In the genomic region with DNA sequence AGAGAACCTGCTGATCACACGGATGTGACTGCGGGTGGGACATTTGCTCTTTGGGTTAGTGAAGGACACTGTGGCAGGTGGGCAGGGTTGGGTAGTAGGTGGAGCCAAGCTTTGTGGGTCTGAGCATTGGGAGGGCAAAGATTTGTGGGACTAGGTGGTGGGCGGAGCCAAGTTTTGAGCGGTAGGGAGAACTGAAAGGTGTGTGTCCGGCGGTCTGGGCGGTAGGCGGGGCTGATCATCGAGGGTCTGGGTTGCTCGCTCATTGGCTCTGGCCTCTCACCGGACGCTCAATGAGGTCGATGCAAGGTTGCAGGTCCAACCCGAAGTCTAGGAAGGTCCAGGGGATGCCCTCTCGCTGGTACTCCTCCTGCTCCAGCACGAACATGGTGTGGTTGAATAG, we compare ENCODE assay signal across 14 mouse cellular contexts. TPM values are rescaled to one million over a fixed set of nuclear protein-coding genes. Genes with fewer than 3 reads are reported as not detected.
DNase-seq lines count a peak whose midpoint lies in the region; ATAC-seq and TF ChIP-seq lines count a peak whose summit lies in the region.
"Had no signal": no experiment of that assay in that cellular context is flagged by ENCODE, and none has a peak within 500 bp of the region (broad histone marks: within the 10 kb centered on the region; RNA-seq: fewer than 3 reads in every experiment).

No protein-coding gene starts in this region.

- ATAC-seq in liver, embryonic 12.5 days = 0 out of 2 replicates have a peak, but pooled peaks have one; percentile 21
- ATAC-seq in liver, postnatal 0 days = no peak
- no peak for ATAC-seq in embryonic facial prominence, embryonic 11.5 days (replicated peaks; ENCODE audit: insufficient number of reproducible peaks, low FRiP score, low TSS enrichment, low read depth)
- no peak for ATAC-seq in hindbrain, embryonic 16.5 days
- no peak for ATAC-seq in neural tube, embryonic 15.5 days (ENCODE audit: low FRiP score)

- no peaks in the 10 kb centered on the region for H3K9me3 ChIP-seq in liver, embryonic 12.5 days (replicated peaks)
- no peaks in the 10 kb centered on the region for H3K9me3 ChIP-seq in liver, postnatal 0 days (ENCODE audit: low read length)
- H3K9me3 ChIP-seq in embryonic facial prominence, embryonic 11.5 days (replicated peaks; ENCODE audit: control insufficient read depth, low read length) = no peaks in the 10 kb centered on the region
- no peaks in the 10 kb centered on the region for H3K9me3 ChIP-seq in hindbrain, embryonic 16.5 days (ENCODE audit: control insufficient read depth, low read length)
- no peaks in the 10 kb centered on the region for H3K9me3 ChIP-seq in neural tube, embryonic 15.5 days (replicated peaks)
- H3K9me3 ChIP-seq: heart, embryonic 13.5 days had no signal

- peak overlapping the region; percentile 13; the same call in 1 of the 2 replicates for H3K4me2 ChIP-seq in liver, embryonic 12.5 days
- no peak overlapping the region for H3K4me2 ChIP-seq in liver, postnatal 0 days (ENCODE audit: low read depth, low read length)
- H3K4me2 ChIP-seq in embryonic facial prominence, embryonic 11.5 days (ENCODE audit: low read depth, low read length) = peak overlapping the region; percentile 10; the same call in 1 of the 2 replicates
- peak overlapping the region; percentile 28 for H3K4me2 ChIP-seq in hindbrain, embryonic 16.5 days (ENCODE audit: low read length)
- peak overlapping the region; percentile 41 for H3K4me2 ChIP-seq in neural tube, embryonic 15.5 days
- H3K4me2 ChIP-seq: heart, embryonic 13.5 days had no signal

- no peaks in the 10 kb centered on the region for H3K36me3 ChIP-seq in liver, embryonic 12.5 days
- H3K36me3 ChIP-seq in liver, postnatal 0 days (replicated peaks; ENCODE audit: insufficient read depth, low read length) = no peaks in the 10 kb centered on the region
- no peaks in the 10 kb centered on the region for H3K36me3 ChIP-seq in embryonic facial prominence, embryonic 11.5 days (replicated peaks; ENCODE audit: control insufficient read depth, insufficient read depth, low read depth, low read length)
- H3K36me3 ChIP-seq in hindbrain, embryonic 16.5 days (ENCODE audit: control insufficient read depth, insufficient read depth, low read length) = no peaks in the 10 kb centered on the region
- no peaks in the 10 kb centered on the region for H3K36me3 ChIP-seq in neural tube, embryonic 15.5 days
- H3K36me3 ChIP-seq: heart, embryonic 13.5 days had no signal

- H3K27me3 ChIP-seq in liver, embryonic 12.5 days (replicated peaks) = peaks cover 79% of the 10 kb centered on the region
- peaks cover 38% of the 10 kb centered on the region; the same call in 1 of the 2 replicates for H3K27me3 ChIP-seq in liver, postnatal 0 days (ENCODE audit: insufficient read depth, low read length)
- peaks cover 31% of the 10 kb centered on the region for H3K27me3 ChIP-seq in embryonic facial prominence, embryonic 11.5 days (ENCODE audit: control insufficient read depth, insufficient read depth, low read length)
- H3K27me3 ChIP-seq in hindbrain, embryonic 16.5 days (replicated peaks; ENCODE audit: control insufficient read depth, insufficient read depth, low read length) = peaks cover 30% of the 10 kb centered on the region
- peaks cover 54% of the 10 kb centered on the region for H3K27me3 ChIP-seq in neural tube, embryonic 15.5 days (replicated peaks)

- DNase-seq in liver, postnatal 0 days = no peak
- no peak for DNase-seq in embryonic facial prominence, embryonic 11.5 days (ENCODE audit: low spot score)
- DNase-seq in T-cell, adult 2 months (ENCODE audit: low spot score) = no peak
- DNase-seq in embryo, embryonic 11 days = no peak
- DNase-seq in adipocyte (ENCODE audit: low spot score) = no peak
- DNase-seq: adrenal gland, postnatal 14 days; cerebellum, adult 2 months; kidney, adult 18-20 months; lung, postnatal 10 days; spleen, adult 18-20 months had no signal

- H3K27ac ChIP-seq in liver, embryonic 12.5 days = no peak overlapping the region
- no peak overlapping the region for H3K27ac ChIP-seq in liver, postnatal 0 days (ENCODE audit: low read depth)
- H3K27ac ChIP-seq in embryonic facial prominence, embryonic 11.5 days (replicated peaks; ENCODE audit: low read depth, low read length) = no peak overlapping the region
- H3K27ac ChIP-seq in hindbrain, embryonic 16.5 days (ENCODE audit: low read depth, low read length) = no peak overlapping the region
- H3K27ac ChIP-seq in neural tube, embryonic 15.5 days (replicated peaks) = no peak overlapping the region
- H3K27ac ChIP-seq: heart, embryonic 13.5 days had no signal

- no peak for TF ChIP-seq CTCF in liver, postnatal 0 days (IDR thresholded peaks at IDR 0.05; ENCODE audit: low read depth)

- no peak for TF ChIP-seq EP300 in liver, postnatal 0 days (IDR thresholded peaks at IDR 0.05; ENCODE audit: low read depth)

- H3K4me3 ChIP-seq in liver, embryonic 12.5 days = no peak overlapping the region
- no peak overlapping the region for H3K4me3 ChIP-seq in liver, postnatal 0 days (ENCODE audit: low read depth, low read length)
- no peak overlapping the region for H3K4me3 ChIP-seq in embryonic facial prominence, embryonic 11.5 days (ENCODE audit: low read depth, low read length)
- H3K4me3 ChIP-seq in hindbrain, embryonic 16.5 days (ENCODE audit: low read length) = peak overlapping the region; percentile 10; the same call in 1 of the 2 replicates
- H3K4me3 ChIP-seq in neural tube, embryonic 15.5 days (replicated peaks) = no peak overlapping the region; the same call in 1 of the 2 replicates
- H3K4me3 ChIP-seq: heart, embryonic 13.5 days had no signal

- no peaks in the 10 kb centered on the region for H3K4me1 ChIP-seq in liver, embryonic 12.5 days
- no peaks in the 10 kb centered on the region for H3K4me1 ChIP-seq in liver, postnatal 0 days (ENCODE audit: insufficient read depth)
- no peaks in the 10 kb centered on the region for H3K4me1 ChIP-seq in embryonic facial prominence, embryonic 11.5 days (ENCODE audit: control insufficient read depth, insufficient read depth, low read length)
- no peaks in the 10 kb centered on the region for H3K4me1 ChIP-seq in hindbrain, embryonic 16.5 days (ENCODE audit: control insufficient read depth, insufficient read depth, low read depth, low read length)
- 0 out of 2 replicates have a peak, but pooled peaks cover 7% of the 10 kb centered on the region for H3K4me1 ChIP-seq in neural tube, embryonic 15.5 days
- H3K4me1 ChIP-seq: heart, embryonic 13.5 days had no signal

- no peak overlapping the region for H3K9ac ChIP-seq in liver, embryonic 12.5 days
- no peak overlapping the region for H3K9ac ChIP-seq in liver, postnatal 0 days (replicated peaks)
- no peak overlapping the region for H3K9ac ChIP-seq in embryonic facial prominence, embryonic 11.5 days (replicated peaks; ENCODE audit: low read length)
- no peak overlapping the region for H3K9ac ChIP-seq in hindbrain, embryonic 16.5 days (ENCODE audit: low read depth, low read length)
- H3K9ac ChIP-seq in neural tube, embryonic 15.5 days (replicated peaks) = no peak overlapping the region
- H3K9ac ChIP-seq: heart, embryonic 13.5 days had no signal

- 3% methylated on average over 16 of the region's 16 CpGs for WGBS in liver, embryonic 12.5 days (ENCODE audit: insufficient replicate concordance)
- WGBS in liver, postnatal 0 days (ENCODE audit: insufficient replicate concordance) = 5% methylated on average over 16 of the region's 16 CpGs
- 5% methylated on average over 16 of the region's 16 CpGs for WGBS in embryonic facial prominence, embryonic 11.5 days
- 4% methylated on average over 16 of the region's 16 CpGs for WGBS in hindbrain, embryonic 16.5 days
- WGBS in neural tube, embryonic 15.5 days = 7% methylated on average over 16 of the region's 16 CpGs

RNA-seq across cellular contexts. Expression of a gene that starts 32.0 kb away (rescaled TPM):
- polyA plus RNA-seq in liver, embryonic 12.5 days (2016; fragmentation: Nextera tagmentation; extraction: Ambion mirVana) = 0.13 and 0.35 TPM in 2 replicates
- 1.5 and 2.1 TPM in 2 replicates for polyA plus RNA-seq in liver, postnatal 0 days (2015; fragmentation: Nextera tagmentation; extraction: Ambion mirVana)
- polyA plus RNA-seq in embryonic facial prominence, embryonic 11.5 days (2014; fragmentation: Nextera tagmentation; extraction: Ambion mirVana) = 2.1 and 4.5 TPM in 2 replicates
- polyA plus RNA-seq in hindbrain, embryonic 16.5 days (2015; fragmentation: Nextera tagmentation; extraction: Ambion mirVana) = 5.0 and 8.0 TPM in 2 replicates
- 4.8 and 6.0 TPM in 2 replicates for polyA plus RNA-seq in neural tube, embryonic 15.5 days (2015; fragmentation: Nextera tagmentation; extraction: Ambion mirVana)

RNA-seq across cellular contexts. Expression of a gene that starts 48.2 kb away (rescaled TPM):
- 0.13 and 0.24 TPM in 2 replicates for polyA plus RNA-seq in liver, embryonic 12.5 days (2016; fragmentation: Nextera tagmentation; extraction: Ambion mirVana)
- polyA plus RNA-seq in liver, postnatal 0 days (2015; fragmentation: Nextera tagmentation; extraction: Ambion mirVana) = 0.13 and 0.20 TPM in 2 replicates
- 0.32 and 0.39 TPM in 2 replicates for polyA plus RNA-seq in embryonic facial prominence, embryonic 11.5 days (2014; fragmentation: Nextera tagmentation; extraction: Ambion mirVana)
- polyA plus RNA-seq in hindbrain, embryonic 16.5 days (2015; fragmentation: Nextera tagmentation; extraction: Ambion mirVana) = 6.4 and 8.5 TPM in 2 replicates
- polyA plus RNA-seq in neural tube, embryonic 15.5 days (2015; fragmentation: Nextera tagmentation; extraction: Ambion mirVana) = 7.2 and 8.0 TPM in 2 replicates
